Mouse (Mus musculus) liver, postnatal 0 days (tissue): Measurements from ENCODE around the gene Dync2li1.

Source experiments
- CTCF ChIP-seq: sonication (generic); IDR thresholded peaks from 2 replicates; pipeline ENCODE4 v1.5.1; 2016; ENCODE audit warnings: antibody characterized with exemption, low read depth
- EP300 ChIP-seq: IDR thresholded peaks from 2 replicates; pipeline ENCODE4 v1.6.1; 2016; ENCODE audit warnings: antibody characterized with exemption, low read depth, mild to moderate bottlenecking

DNA sequence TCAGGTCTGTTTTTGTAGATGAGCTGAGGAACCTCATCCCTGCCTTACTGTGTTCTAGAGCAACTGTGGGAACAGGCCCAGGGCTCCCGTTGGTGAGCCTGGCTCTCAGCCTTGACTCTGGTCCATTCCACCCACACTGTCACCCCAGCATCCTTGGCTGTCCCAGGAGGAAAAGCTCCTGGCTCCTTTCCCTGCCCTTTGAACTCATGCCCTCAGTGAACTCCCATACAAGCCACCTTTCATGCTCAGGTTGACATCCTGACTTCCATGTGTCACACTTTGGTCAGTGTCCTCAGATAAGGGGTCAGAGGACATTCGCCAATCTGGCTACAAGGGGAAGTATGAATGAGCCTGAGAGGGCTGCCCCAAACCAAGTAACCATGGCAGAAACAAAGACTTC, 67.4 kb downstream of the Dync2li1 start:
- no peak for TF ChIP-seq CTCF
- no peak for TF ChIP-seq EP300
